Mouse (Mus musculus): ENCODE measurements at regions not wholly inside any gene's neighbourhood (a gene's known extent, or its start where the extent isn't known, plus 50 kb on each side); places are given as distances from the start of the nearest gene placed in this dataset.

DNA sequence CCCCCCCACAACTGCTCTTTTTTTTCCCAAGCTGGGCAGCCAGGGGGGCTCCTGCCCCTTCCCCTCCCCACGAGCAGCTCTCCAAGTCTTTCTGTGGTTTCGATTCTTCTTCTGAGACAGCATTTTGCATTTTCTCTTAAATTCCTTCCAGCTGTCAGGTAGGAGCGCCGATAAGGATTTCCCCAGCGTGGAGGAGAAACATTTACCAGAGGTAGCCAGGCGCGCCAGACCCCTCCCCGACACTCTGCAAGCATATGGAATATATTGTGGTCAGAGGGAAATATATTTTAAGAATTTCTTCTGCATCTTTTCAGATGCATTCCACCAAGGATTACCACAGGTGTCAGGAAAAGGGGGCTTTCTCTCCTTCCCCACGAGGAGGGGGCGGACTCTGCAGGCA lies 111.9 kb downstream of the Tbx5 start:
- DNase-seq: no peak

DNA sequence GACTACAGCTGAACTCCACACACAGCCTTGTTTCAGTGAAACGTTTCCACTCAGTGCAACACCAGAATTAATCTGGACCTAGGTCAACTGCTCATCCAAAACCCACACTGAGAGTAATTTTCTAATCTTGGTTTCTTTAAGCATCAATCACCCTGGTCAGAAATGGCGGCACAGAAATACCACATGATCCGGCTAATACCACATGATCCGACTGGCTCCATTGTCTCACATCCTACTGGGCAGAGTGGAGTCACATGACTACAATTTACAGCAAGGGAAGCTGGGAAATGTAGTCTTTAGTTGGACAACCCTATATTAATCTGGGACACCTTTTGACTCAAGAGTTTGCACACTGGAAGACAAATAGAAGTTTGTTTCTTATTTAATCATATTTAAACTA lies 115.9 kb downstream of the Tbx5 start:
- no peak for DNase-seq

DNA sequence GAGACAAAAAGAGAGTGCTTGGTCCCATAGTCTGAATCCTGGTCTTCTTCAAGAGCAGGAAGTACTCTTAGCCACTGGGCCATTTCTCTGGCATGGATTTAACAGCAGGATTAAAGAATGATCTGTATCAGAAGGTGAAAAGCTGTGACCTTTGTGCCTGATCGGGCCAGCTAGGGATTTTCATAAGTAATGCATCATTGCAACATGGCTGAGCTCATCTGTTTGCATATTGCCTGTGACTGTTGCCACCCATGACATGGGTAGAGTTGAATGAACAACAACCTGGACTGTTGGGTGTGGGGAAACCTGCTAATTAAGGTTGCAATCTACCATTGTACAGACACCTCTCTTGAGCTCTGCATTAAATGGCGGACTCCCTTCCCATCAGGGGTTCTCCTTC lies 119.6 kb downstream of the Tbx5 start:
- no peak for DNase-seq

DNA sequence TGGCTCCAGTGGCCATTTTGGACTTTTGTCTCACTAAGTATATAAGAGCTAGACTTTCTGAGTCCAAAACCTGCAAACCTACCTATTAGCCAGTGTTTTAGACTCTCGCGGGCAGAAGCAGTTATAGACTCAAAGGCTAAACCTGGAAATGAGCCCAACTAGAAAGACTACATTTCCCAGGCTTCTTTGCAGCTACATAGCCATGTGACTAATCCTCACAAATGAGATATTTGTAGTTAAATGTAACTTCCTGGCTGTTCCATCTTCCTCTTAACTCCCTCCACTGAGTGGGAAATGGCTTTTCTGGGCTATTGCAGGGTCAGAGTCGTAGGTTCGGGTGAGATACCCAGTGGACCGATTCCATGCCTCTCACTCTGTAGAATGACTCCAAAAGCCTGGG lies 120.7 kb downstream of the Tbx5 start:
- no peak for DNase-seq

DNA sequence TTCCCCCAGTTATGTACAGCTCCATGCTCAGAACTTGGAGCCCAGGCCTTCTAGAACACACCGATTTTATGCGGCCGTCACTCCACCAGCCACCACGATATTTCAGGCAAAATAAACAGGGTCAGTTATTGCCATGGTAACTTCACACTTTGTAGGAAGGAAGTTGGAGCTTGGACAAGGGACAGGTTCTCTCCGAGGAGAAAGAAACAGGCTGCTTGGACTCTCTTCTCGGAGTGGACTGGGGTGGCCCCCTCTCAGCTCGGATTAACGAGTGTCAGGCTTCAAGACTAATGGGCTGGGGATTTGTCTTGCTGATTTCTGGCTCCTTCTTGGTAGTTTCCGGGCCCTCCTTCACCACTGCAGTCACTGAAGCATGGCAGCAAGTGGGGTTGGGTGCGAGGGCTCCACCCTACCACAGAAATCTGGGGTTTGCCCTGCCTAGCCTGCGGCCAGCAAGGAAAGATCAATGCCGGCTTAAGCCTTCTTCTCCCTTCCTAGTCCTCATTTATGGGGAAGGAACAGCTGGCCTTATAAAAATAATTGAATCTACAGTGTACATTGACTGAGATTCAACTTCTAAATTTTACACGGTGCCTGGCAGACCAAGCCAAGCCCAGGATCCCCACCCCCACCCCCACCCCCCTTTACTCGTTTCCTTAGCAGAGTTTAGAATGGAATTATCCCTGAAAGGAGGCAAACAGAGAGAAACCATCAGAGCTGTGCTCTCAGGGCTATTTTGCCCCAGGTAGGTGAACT lies 121.5 kb downstream of the Tbx5 start:
- no peak for DNase-seq

DNA sequence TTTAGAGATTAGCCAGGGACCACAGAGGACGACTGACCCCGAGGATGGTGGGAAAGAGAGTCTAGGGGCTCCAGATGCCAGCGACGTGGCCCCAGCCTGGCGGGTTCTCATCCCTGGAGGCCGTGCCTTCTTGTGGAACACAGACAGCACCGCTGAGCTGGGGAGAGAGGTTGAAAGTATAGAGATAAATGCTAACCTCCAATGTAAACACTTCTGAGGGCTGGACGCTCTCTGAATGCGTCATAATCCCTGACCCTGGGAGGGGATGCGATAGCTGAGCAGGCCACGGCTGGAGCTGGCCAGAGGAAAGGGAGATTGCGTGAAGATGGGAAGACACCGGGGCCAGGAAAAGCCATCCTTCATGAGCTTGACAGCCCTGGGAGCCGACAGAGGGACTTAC lies 126.5 kb downstream of the Tbx5 start:
- DNase-seq: no peak

DNA sequence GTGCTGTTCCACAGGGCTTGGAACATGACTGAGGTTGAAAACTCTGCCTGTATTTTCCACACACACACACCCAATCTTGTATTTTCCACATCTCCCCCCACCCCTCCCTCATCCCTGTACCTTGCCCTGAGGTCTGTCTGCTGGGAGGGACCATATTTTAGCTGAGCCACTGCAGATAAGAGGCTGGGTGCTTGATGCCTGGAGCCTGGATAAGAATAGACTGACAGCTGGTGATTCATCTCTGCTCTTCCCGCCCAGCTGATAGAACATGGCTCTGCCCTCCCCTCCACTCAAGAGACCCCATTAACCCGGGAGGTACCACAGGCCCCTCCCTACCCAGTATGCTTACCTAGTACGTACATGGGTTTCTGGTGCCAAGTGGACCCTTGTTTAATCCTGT lies 132.3 kb downstream of the Tbx5 start:
- DNase-seq: no peak

DNA sequence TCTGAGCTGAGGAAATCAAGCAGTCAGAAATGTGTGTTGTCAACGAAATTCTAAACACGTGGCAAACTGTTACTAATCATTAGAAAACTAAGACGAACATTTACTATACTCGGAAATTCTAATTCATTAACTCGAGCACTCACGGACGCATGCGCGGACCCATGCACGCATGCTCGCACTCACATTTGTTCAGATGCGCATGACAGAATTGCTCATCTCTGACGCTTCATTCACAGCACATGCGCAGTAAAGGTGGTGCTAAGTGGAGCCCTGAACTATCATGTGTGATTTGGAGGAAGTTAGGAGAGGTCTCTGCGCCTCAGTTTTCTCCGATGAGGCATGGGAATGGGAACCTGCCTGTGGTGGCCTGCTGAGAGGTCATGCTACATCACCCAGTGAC lies 138.8 kb downstream of the Tbx5 start:
- DNase-seq: no peak

DNA sequence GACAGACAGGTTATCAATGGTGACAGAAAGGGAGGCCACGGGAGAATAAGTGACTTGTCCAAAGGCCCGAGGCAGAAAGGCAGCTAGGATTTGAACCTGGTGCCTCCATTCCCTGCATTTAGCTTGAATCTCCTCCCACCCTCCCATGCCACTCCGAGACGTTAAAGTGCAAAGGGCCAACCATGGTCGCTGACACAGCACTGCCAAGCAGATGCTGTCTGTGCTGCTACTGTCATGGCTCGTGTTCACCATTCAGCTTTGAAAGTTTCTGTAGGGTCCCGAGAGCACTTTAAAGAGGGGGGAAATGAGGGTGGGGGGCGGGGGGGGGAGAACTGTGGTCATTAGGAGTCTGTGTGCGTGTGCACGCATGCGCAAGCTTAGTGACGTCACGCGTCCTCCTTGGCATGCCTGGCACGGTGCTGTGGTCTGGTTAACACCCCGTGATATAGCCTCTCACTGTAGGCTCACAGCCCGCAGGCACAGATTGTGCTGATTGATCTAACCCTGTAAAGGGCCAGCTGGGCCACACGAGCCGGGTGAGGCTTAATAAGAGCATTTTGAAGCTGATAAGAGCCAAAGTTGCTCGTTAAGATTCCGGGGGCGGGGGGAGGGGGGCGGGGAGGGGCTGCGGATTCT lies 140.5 kb downstream of the Tbx5 start:
- peak; percentile 36 to 44 for DNase-seq

DNA sequence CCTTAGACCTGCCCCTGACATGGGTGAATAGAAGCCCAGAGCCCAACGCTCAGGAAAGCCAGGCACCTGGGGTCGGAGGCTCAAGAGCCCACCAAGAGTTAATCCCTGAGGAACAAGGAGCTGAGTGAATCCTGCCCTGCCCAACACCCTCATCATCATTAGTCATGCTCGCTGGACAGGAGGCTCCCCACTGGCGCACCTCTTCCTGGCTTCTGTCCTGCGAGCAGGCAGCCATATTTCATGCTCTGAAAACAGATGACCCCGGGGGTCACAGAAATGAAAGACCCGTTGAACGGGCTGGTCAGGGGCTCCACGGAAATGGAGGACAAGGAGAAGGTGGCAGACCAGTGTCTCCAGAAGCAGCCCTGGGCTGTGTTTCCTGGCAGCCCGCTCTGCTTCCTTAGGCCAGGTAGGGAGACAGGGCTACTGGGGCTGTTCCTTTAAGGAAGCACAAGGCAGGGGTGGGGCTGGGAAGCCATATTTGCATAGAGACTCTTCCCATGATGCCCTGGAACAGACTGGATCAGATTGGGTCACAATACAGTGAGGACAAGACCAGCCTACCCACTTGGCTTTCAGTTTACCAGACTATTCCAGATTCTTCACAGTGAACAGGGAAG lies 138.1 kb upstream of the Rbm19 start:
- no peak for DNase-seq

DNA sequence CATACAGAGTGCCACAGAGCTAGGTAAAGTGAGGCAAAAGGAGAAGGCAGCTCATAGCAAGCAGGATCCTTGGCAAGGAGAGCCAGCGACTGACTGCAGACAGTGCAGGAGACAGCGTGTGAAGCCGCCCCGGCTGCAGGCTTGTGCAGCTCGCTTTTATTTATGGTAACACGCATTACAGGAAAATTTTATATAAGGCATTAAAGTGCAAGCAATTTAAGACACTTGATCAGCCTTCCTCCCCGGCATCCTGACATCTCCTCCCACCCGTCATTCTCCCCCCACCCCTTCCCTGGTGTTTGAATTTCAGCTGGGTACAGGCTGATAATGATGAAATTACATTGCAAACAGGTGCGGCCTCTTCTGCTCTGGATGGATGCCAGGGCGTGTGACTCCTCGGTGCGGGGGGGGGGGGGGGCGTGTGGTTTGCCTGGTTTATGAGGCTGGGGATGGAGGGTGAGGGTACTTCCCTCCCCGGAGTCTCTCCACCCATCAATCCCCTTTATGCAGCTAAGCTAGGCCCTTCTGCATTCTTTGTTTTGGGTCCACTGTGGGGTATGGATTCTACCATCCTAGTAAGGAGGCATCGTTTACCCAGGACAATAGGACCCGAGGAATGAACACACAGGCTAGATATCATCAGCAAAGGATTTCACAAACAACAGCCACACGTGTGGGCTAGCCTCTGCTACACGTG lies 135.0 kb upstream of the Rbm19 start:
- DNase-seq: no peak

DNA sequence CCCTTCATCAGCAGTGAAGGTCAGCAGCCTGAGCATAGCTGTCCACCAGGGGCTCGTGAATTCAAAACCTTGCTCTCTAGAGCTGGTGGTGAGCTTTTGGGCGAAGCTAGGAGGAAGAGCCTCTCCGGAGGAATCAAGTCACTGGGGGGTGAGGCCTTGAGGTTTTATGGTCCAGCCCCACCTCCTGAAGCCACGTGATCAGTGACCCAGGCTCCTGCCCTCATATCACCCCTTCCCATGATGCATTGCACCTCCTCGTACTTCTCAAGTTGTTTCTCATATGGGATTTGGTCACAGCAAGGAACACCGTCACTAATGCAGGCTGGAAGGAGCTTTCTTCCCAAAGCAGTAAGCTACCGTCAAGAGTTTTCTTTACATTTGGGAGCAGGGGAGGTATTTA lies 132.1 kb upstream of the Rbm19 start:
- no peak for DNase-seq

DNA sequence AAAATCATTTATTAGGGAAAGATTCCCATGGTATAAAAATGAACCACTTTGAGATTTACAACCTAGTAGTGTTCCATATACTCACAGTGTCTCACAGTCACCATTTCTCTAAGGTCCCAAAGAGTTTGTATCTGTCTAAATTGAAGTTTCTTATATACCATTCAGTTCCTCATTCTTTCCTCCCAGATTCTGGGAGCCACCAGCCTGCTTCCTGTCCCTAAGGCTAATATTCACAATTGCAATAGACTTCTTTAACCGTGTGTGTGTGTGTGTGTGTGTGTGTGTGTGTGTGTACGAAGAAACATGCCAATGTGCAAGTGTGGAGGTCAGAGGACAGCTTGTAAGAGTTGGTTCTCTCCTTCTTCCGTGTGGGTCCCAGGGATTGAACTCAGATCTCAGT lies 124.1 kb upstream of the Rbm19 start:
- no peak for DNase-seq

DNA sequence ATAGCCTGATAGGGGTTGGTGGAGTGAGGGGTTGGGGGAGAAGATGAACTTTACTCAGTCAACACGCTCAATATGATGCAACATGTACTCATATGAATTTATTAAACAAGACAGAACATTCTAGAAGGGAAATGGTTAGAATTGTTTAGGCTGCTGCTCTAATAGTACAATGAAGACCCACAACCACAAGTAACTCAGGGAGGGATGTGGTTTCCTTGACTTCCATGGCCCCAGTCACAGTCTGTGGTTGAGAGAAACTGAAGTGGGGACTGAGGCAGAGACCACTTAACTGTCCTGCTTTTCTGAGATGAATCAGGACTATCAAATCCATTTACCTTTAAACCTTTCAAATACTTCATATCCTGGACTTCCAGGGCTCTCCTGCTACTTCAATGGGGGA lies 120.5 kb upstream of the Rbm19 start:
- no peak for DNase-seq

DNA sequence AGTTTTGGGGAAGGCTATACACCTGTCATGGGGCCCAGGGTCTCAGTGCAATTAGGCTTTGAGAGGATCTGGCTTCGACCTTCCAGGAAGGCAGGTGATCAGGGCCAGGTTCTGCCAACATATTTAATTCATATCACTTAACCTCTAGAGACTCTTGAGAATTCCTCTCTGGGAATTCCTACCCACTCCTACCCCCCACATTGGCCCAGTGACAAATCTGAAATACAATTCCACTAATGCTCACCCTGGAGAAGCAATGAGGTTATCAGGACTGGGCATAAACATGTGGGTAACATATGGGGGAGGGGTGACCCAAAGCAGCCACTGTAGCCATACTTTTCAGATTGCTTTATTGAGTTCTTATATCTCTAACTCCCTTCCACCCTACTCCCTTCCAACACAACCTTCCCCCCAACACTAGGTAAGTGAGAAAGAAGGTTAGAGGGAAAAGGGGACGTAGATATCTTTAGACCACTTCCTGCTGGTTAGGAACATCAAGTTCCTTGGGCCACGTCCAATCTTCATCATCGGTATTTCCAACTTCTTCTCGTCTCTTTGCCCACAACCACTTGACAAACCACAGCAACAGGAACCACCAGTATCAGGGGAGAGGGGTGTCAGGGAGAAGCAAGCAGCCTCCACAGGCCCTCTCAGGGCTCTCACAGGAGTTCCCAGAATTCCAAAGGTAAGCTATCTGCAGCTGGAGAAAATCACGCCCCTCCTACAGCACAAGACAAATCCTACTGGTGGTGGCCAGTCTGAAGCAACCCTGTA lies 110.4 kb upstream of the Rbm19 start:
- peak in 1 of 2 experiments; percentile 5 for DNase-seq

DNA sequence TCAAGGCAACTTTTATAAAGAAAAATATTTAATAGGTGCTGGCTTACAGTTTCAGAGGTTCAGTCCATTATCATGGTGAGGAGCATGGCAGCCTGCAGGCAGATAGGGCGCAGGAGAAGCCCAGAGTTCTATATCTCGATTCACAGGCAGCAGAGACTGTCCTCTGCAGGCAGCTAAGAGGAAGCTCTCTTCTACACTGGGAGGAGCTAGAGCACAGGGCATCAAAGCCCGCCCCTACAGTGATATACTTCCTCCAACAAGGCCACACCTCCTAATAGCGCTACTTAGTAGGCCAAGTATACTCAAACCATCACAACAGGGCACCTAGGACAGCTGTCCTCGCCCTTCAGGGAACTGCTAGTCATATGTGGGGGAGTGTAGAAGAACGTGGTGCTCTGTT lies 108.5 kb upstream of the Rbm19 start:
- DNase-seq: no peak

DNA sequence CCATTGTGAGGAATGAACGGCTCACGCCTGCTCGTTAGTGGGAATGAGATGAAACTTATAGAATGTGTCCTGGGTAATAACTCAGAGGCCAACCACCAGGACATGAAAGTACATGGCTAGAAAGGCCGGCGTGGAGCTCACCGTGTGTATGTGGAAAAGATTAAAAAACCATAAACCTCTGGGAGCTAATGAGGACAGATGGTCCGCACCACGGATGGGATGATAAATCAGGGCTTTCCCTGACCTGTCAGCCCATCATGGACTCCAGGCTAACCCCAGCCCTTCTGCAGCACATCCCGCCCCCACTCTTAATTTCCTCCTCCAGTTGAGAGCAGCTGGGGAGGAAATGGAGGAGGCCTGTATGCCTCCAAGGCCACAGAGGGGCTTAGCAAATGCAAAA lies 108.0 kb upstream of the Rbm19 start:
- no peak for DNase-seq

DNA sequence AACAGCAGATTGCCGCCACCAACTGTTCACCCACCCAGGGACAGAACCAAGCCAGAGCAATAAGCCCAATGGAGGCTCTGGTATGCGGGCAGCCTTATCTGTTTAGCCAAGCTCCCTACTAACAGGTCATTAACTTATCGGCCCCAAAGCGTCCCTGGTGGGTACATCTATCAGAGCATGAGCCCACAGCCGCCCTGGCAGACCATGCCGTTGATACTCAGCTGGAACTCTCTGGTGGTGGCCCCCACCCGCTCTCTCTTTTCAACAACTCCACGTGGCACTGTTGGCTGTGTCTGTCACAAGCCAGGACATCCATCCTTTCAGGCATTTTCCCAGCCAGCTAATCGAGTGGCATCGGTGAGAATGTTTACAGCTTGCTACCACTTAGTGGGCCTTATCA lies 100.8 kb upstream of the Rbm19 start:
- DNase-seq: no peak

DNA sequence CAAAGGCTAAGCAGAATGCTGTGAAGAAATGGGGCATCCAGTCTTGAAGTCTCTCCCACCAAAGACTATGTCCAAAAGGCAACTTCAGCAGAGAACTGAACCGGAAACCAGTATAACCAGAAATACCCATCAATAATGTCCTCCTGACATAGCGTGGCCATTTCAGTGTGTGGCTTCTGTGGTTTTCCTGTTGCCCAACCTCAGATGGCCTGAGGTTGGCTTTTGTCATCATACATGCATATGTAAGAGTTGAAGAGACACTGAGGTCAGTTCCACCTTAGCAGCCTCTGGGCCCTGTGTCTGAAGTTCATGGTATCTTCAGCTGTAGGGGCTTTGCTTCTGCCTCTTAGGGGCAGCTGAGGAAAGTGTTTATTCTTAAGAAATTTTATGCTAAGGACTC lies 98.1 kb upstream of the Rbm19 start:
- DNase-seq: no peak

DNA sequence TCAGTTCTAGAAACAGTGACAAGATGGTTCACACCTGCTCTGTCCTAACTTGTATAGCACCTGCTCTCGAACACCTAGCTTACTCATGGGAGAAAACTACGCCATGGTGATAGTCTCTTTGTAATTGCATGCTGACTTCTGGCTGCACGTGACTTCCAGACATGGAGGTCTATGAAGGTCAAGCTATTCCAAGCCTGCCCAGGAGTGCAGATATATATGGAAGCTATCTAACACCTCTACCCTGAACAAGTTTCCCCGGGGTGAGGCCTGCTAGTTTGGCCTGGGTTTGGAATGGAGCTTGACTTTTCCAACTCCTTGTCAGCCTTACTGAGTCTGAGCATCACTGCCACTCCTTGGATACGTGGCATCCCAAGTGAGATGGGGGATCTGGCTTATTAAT lies 95.5 kb upstream of the Rbm19 start:
- no peak for DNase-seq

DNA sequence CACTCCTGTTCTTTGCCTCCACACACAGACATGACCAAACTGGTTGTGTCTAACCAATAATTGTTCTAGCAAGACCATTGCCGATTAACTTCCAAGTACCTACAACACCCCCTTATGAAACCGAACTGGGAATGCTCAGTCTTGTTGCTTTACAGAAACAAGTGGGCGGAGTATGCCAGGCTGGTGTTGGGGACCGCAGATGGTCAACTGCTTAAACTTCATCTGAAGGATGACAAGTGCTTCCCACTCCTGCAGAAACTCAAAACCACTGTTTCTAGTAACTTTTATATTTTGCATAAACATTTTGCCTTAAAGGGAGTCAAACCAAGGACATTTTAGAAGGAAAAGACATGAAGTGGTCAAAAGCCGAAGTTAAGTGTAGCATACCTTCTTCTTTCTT lies 94.0 kb upstream of the Rbm19 start:
- DNase-seq: no peak

DNA sequence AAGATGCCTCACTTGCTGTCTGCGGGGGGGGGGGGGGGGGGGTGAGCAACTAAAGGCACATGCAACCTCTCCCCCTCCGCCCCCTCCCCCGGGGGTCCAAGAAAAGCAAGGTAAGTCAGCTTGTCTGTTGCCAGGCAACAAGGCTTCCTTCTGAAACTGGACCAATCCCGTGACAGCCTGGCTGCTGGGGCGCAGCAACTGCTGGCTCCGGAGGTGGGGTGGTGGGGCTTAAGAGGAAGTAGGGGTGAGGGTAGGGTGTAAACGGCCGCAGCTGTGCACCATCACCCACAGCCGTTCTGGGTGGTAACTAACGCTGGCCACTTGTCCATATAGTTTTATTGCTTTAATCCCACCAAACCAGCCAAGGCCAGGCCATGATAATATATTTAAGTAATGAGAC lies 92.2 kb upstream of the Rbm19 start:
- DNase-seq: no peak

DNA sequence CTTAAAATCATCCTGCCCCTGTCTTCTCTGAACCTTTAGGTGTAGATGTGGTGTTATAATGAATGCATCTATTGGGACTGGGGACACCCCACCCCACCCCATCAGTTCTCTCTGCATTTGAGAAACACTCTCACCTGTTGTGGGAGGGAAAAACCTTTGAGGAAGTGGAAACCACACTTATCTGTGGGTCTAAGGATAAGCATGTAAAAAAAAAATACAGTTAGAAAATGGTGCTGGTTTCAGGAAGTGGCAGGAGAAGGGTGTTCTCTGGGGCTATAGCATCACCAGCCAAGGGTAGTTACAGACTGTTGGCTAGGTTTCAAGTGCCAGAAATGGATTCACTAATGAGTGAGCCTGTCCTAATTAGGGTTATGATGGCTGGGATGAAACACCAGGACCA lies 91.1 kb upstream of the Rbm19 start:
- DNase-seq: no peak
